Mouse (Mus musculus): ENCODE measurements at regions not wholly inside any gene's neighbourhood (a gene's known extent, or its start where the extent isn't known, plus 50 kb on each side); places are given as distances from the start of the nearest gene placed in this dataset.
"Not testable (repeated sequence)": the region's sequence is repeated elsewhere in the genome, so short reads cannot be mapped to it uniquely, and the experiment has no call there.

GRCm38 (mm10) chrX:19341231-19342007 is 139.7 kb downstream of the Tex13c3 start:
- H3K9me3 ChIP-seq (ENCODE audit: control insufficient read depth, low read length); DNase-seq (ENCODE audit: low spot score); H3K9ac ChIP-seq (ENCODE audit: low read depth, low read length); H3K4me1 ChIP-seq (replicated peaks; ENCODE audit: control insufficient read depth, insufficient read depth, low read length); ATAC-seq (ENCODE audit: low FRiP score); H3K4me2 ChIP-seq (replicated peaks; ENCODE audit: low read depth, low read length); H3K27ac ChIP-seq (ENCODE audit: low read depth, low read length); H3K36me3 ChIP-seq (ENCODE audit: control insufficient read depth, insufficient read depth, low read length); H3K4me3 ChIP-seq (ENCODE audit: low read depth, low read length); H3K27me3 ChIP-seq (ENCODE audit: control insufficient read depth, insufficient read depth, low read length): not testable (repeated sequence)
- 70% methylated on average over 3 of the region's 3 CpGs for WGBS

GRCm38 (mm10) chrX:19313286-19313685 is 167.8 kb downstream of the Tex13c3 start:
- H3K27ac ChIP-seq (ENCODE audit: low read depth, low read length): no peak overlapping the region
- H3K4me2 ChIP-seq (replicated peaks; ENCODE audit: low read depth, low read length): no peak overlapping the region
- ATAC-seq (ENCODE audit: low FRiP score) (no peak), DNase-seq (ENCODE audit: low spot score) (no peak)
- H3K9ac ChIP-seq (ENCODE audit: low read depth, low read length): no peak overlapping the region
- H3K36me3 ChIP-seq (ENCODE audit: control insufficient read depth, insufficient read depth, low read length): no peaks in the 10 kb centered on the region
- no peaks in the 10 kb centered on the region for H3K27me3 ChIP-seq (ENCODE audit: control insufficient read depth, insufficient read depth, low read length)
- 72% methylated on average over 2 of the region's 2 CpGs for WGBS
- no peaks in the 10 kb centered on the region for H3K4me1 ChIP-seq (replicated peaks; ENCODE audit: control insufficient read depth, insufficient read depth, low read length)
- no peak overlapping the region for H3K4me3 ChIP-seq (ENCODE audit: low read depth, low read length)
- no peaks in the 10 kb centered on the region for H3K9me3 ChIP-seq (ENCODE audit: control insufficient read depth, low read length)

GRCm38 (mm10) chrX:19311809-19312559 is 169.1 kb downstream of the Tex13c3 start:
- H3K9ac ChIP-seq (ENCODE audit: low read depth, low read length): no peak overlapping the region
- no peak overlapping the region for H3K4me2 ChIP-seq (replicated peaks; ENCODE audit: low read depth, low read length)
- H3K27me3 ChIP-seq (ENCODE audit: control insufficient read depth, insufficient read depth, low read length): no peaks in the 10 kb centered on the region
- no peaks in the 10 kb centered on the region for H3K36me3 ChIP-seq (ENCODE audit: control insufficient read depth, insufficient read depth, low read length)
- 67% methylated on average over 1 of the region's 1 CpGs for WGBS
- H3K4me3 ChIP-seq (ENCODE audit: low read depth, low read length): no peak overlapping the region
- no peak for ATAC-seq (ENCODE audit: low FRiP score)
- H3K27ac ChIP-seq (ENCODE audit: low read depth, low read length): no peak overlapping the region
- H3K9me3 ChIP-seq (ENCODE audit: control insufficient read depth, low read length): no peaks in the 10 kb centered on the region
- no peaks in the 10 kb centered on the region for H3K4me1 ChIP-seq (replicated peaks; ENCODE audit: control insufficient read depth, insufficient read depth, low read length)
- DNase-seq (ENCODE audit: low spot score): no peak

DNA sequence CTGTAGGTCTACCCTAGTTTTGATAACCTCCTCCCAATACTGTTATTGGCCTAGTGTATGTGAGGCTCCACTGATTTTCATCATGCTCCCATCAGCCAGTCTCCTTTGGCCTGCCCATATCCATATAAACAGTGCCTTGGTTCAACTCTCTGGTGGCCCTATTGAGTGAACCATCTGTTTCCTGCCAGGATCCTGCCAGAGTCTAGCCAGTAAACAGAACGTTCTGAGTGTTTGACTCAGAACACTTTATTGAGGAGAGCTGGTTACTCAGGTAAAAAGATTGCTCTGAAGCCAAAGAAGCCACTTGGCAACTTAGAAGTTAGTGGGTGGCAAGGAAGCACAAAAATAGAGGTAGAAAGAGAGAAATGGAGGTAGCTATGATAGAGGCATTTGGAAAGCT is 169.7 kb downstream of the Tex13c3 start:
- Histone ChIP-seq H3K9ac (ENCODE audit: low read depth, low read length) (no peak overlapping the region), H3K4me1 (replicated peaks; ENCODE audit: control insufficient read depth, insufficient read depth, low read length) (no peaks in the 10 kb centered on the region), H3K27me3 (ENCODE audit: control insufficient read depth, insufficient read depth, low read length) (no peaks in the 10 kb centered on the region), H3K4me3 (ENCODE audit: low read depth, low read length) (no peak overlapping the region), H3K4me2 (replicated peaks; ENCODE audit: low read depth, low read length) (no peak overlapping the region), H3K9me3 (ENCODE audit: control insufficient read depth, low read length) (no peaks in the 10 kb centered on the region), H3K36me3 (ENCODE audit: control insufficient read depth, insufficient read depth, low read length) (no peaks in the 10 kb centered on the region), H3K27ac (ENCODE audit: low read depth, low read length) (no peak overlapping the region)
- DNase-seq (ENCODE audit: low spot score) (no peak), ATAC-seq (ENCODE audit: low FRiP score) (no peak)
- WGBS: 71% methylated on average over 1 of the region's 1 CpGs

- no peak for DNase-seq (ENCODE audit: low spot score)
- Histone ChIP-seq H3K36me3 (ENCODE audit: control insufficient read depth, insufficient read depth, low read length) (no peaks in the 10 kb centered on the region), H3K4me1 (replicated peaks; ENCODE audit: control insufficient read depth, insufficient read depth, low read length) (no peaks in the 10 kb centered on the region), H3K9ac (ENCODE audit: low read depth, low read length) (no peak overlapping the region), H3K27me3 (ENCODE audit: control insufficient read depth, insufficient read depth, low read length) (no peaks in the 10 kb centered on the region), H3K9me3 (ENCODE audit: control insufficient read depth, low read length) (no peaks in the 10 kb centered on the region), H3K27ac (ENCODE audit: low read depth, low read length) (no peak overlapping the region), H3K4me2 (replicated peaks; ENCODE audit: low read depth, low read length) (no peak overlapping the region), H3K4me3 (ENCODE audit: low read depth, low read length) (no peak overlapping the region)
- WGBS: 95% methylated on average over 2 of the region's 2 CpGs
- ATAC-seq (ENCODE audit: low FRiP score): no peak
Observed at GRCm38 (mm10) chrX:19288171-19288570, 192.9 kb downstream of the Tex13c3 start.

DNA sequence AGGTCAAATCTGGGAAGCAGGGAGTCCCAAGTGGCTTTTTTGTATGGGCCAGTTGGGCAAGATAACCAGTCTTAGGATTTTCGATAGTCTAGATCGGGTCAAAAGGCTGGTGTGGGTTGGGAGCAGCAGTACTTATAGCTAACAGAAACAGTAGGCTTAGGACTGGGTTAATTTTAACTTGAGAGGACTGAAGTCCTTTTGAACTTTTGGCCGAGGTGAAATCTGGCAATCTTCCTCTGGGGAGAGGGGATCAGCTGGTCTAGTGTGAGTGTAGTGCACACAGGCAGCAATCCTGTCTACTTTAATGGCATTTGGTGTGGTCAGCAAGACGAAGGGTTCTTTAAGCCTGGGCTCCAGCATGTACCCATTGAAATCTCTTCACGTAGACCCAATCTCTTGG is 194.7 kb downstream of the Tex13c3 start:
- no peaks in the 10 kb centered on the region for H3K36me3 ChIP-seq (ENCODE audit: control insufficient read depth, insufficient read depth, low read length)
- no peak overlapping the region for H3K27ac ChIP-seq (ENCODE audit: low read depth, low read length)
- no peaks in the 10 kb centered on the region for H3K27me3 ChIP-seq (ENCODE audit: control insufficient read depth, insufficient read depth, low read length)
- H3K4me3 ChIP-seq (ENCODE audit: low read depth, low read length): no peak overlapping the region
- ATAC-seq (ENCODE audit: low FRiP score) (no peak), DNase-seq (ENCODE audit: low spot score) (no peak)
- no peaks in the 10 kb centered on the region for H3K9me3 ChIP-seq (ENCODE audit: control insufficient read depth, low read length)
- WGBS: 84% methylated on average over 5 of the region's 5 CpGs
- no peak overlapping the region for H3K4me2 ChIP-seq (replicated peaks; ENCODE audit: low read depth, low read length)
- H3K9ac ChIP-seq (ENCODE audit: low read depth, low read length): no peak overlapping the region
- no peaks in the 10 kb centered on the region for H3K4me1 ChIP-seq (replicated peaks; ENCODE audit: control insufficient read depth, insufficient read depth, low read length)

- Histone ChIP-seq H3K9ac (ENCODE audit: low read depth, low read length) (no peak overlapping the region), H3K36me3 (ENCODE audit: control insufficient read depth, insufficient read depth, low read length) (no peaks in the 10 kb centered on the region), H3K4me1 (replicated peaks; ENCODE audit: control insufficient read depth, insufficient read depth, low read length) (no peaks in the 10 kb centered on the region), H3K9me3 (ENCODE audit: control insufficient read depth, low read length) (no peaks in the 10 kb centered on the region), H3K4me3 (ENCODE audit: low read depth, low read length) (no peak overlapping the region), H3K27me3 (ENCODE audit: control insufficient read depth, insufficient read depth, low read length) (no peaks in the 10 kb centered on the region), H3K4me2 (replicated peaks; ENCODE audit: low read depth, low read length) (no peak overlapping the region), H3K27ac (ENCODE audit: low read depth, low read length) (no peak overlapping the region)
- WGBS: 71% methylated on average over 4 of the region's 4 CpGs
- DNase-seq (ENCODE audit: low spot score) (no peak), ATAC-seq (ENCODE audit: low FRiP score) (no peak)
Observed at GRCm38 (mm10) chrX:19285773-19286172, 195.3 kb downstream of the Tex13c3 start.

GRCm38 (mm10) chrX:19283078-19283477 is 198.0 kb downstream of the Tex13c3 start:
- Histone ChIP-seq H3K4me2 (replicated peaks; ENCODE audit: low read depth, low read length) (no peak overlapping the region), H3K27ac (ENCODE audit: low read depth, low read length) (no peak overlapping the region), H3K4me1 (replicated peaks; ENCODE audit: control insufficient read depth, insufficient read depth, low read length) (no peaks in the 10 kb centered on the region), H3K36me3 (ENCODE audit: control insufficient read depth, insufficient read depth, low read length) (no peaks in the 10 kb centered on the region), H3K9me3 (ENCODE audit: control insufficient read depth, low read length) (no peaks in the 10 kb centered on the region), H3K4me3 (ENCODE audit: low read depth, low read length) (no peak overlapping the region), H3K9ac (ENCODE audit: low read depth, low read length) (no peak overlapping the region), H3K27me3 (ENCODE audit: control insufficient read depth, insufficient read depth, low read length) (no peaks in the 10 kb centered on the region)
- 73% methylated on average over 3 of the region's 3 CpGs for WGBS
- ATAC-seq (ENCODE audit: low FRiP score): no peak
- no peak for DNase-seq (ENCODE audit: low spot score)

- H3K4me2 ChIP-seq (replicated peaks; ENCODE audit: low read depth, low read length): no peak overlapping the region
- no peak for ATAC-seq (ENCODE audit: low FRiP score)
- H3K4me1 ChIP-seq (replicated peaks; ENCODE audit: control insufficient read depth, insufficient read depth, low read length): no peaks in the 10 kb centered on the region
- H3K27me3 ChIP-seq (ENCODE audit: control insufficient read depth, insufficient read depth, low read length): no peaks in the 10 kb centered on the region
- no peak overlapping the region for H3K4me3 ChIP-seq (ENCODE audit: low read depth, low read length)
- no peaks in the 10 kb centered on the region for H3K9me3 ChIP-seq (ENCODE audit: control insufficient read depth, low read length)
- no peak overlapping the region for H3K9ac ChIP-seq (ENCODE audit: low read depth, low read length)
- no peak for DNase-seq (ENCODE audit: low spot score)
- no peak overlapping the region for H3K27ac ChIP-seq (ENCODE audit: low read depth, low read length)
- H3K36me3 ChIP-seq (ENCODE audit: control insufficient read depth, insufficient read depth, low read length): no peaks in the 10 kb centered on the region
Observed at GRCm38 (mm10) chrX:19264237-19264636, 216.9 kb downstream of the Tex13c3 start.
